Mouse (Mus musculus): ENCODE data around the gene Sept1.
"Not testable (repeated sequence)": the region's sequence is repeated elsewhere in the genome, so short reads cannot be mapped to it uniquely, and the experiment has no call there.

Gene Sept1

GRCm38 (mm10) chr7:127253821-127254769 is 21.2 kb upstream of the Sept1 start:
- peak; percentile 94 for DNase-seq (ENCODE audit: low spot score)

GRCm38 (mm10) chr7:127253341-127253740 is 20.4 kb upstream of the Sept1 start:
- no peak for DNase-seq (ENCODE audit: low spot score)

GRCm38 (mm10) chr7:127252414-127252813 is 19.5 kb upstream of the Sept1 start:
- peak; percentile 48 for DNase-seq (ENCODE audit: low spot score)

GRCm38 (mm10) chr7:127250511-127250910 is 17.6 kb upstream of the Sept1 start:
- DNase-seq (ENCODE audit: low spot score): not testable (repeated sequence)

GRCm38 (mm10) chr7:127244658-127245510 is 12.0 kb upstream of the Sept1 start:
- DNase-seq (ENCODE audit: low spot score): no peak

- DNase-seq (ENCODE audit: low spot score): peak; percentile 88
Measured at GRCm38 (mm10) chr7:127243870-127244657, 11.1 kb upstream of the Sept1 start, which contains the start of gene Zfp771. TSS of gene Zfp771 (plus strand) at chr7:127244274.

- no peak for DNase-seq (ENCODE audit: low spot score)
Measured at GRCm38 (mm10) chr7:127243361-127243867, 10.5 kb upstream of the Sept1 start.

- DNase-seq (ENCODE audit: low spot score): no peak
Measured at GRCm38 (mm10) chr7:127234777-127235176, 1.8 kb upstream of the Sept1 start.

GRCm38 (mm10) chr7:127233765-127234164 is 835 bp upstream of the Sept1 start:
- no peak for DNase-seq (ENCODE audit: low spot score)

- peak; percentile 44 for DNase-seq (ENCODE audit: low spot score)
Measured at GRCm38 (mm10) chr7:127233368-127233749, 429 bp upstream of the Sept1 start.

GRCm38 (mm10) chr7:127231826-127232621 is 906 bp downstream of the Sept1 start:
- DNase-seq (ENCODE audit: low spot score): no peak

GRCm38 (mm10) chr7:127231376-127231775 is 1.6 kb downstream of the Sept1 start:
- no peak for DNase-seq (ENCODE audit: low spot score)

GRCm38 (mm10) chr7:127228615-127229303 is 4.2 kb downstream of the Sept1 start:
- DNase-seq (ENCODE audit: low spot score): peak; percentile 89

- DNase-seq (ENCODE audit: low spot score): peak; percentile 81
Measured at GRCm38 (mm10) chr7:127225147-127225995, 7.6 kb downstream of the Sept1 start.

GRCm38 (mm10) chr7:127224616-127225015 is 8.3 kb downstream of the Sept1 start:
- DNase-seq (ENCODE audit: low spot score): no peak

GRCm38 (mm10) chr7:127223515-127224478 is 9.1 kb downstream of the Sept1 start:
- peak; percentile 48 for DNase-seq (ENCODE audit: low spot score)

- no peak for DNase-seq (ENCODE audit: low spot score)
Measured at GRCm38 (mm10) chr7:127223106-127223505, 9.8 kb downstream of the Sept1 start.

GRCm38 (mm10) chr7:127220440-127220839 is 12.5 kb downstream of the Sept1 start:
- no peak for DNase-seq (ENCODE audit: low spot score)

All from c-Kit-positive CD71-positive TER-119-positive erythroid progenitor cells, embryonic 14.5 days (primary cell).